Mouse (Mus musculus) right cerebral cortex, postnatal 4 days (tissue): Measurements from ENCODE around the gene Pum1.
A peak's percentile ranks its signal among the peaks of the same experiment; 100 is the strongest.
"Not testable (repeated sequence)": the region's sequence is repeated elsewhere in the genome, so short reads cannot be mapped to it uniquely, and the experiment has no call there.

Experiments used
- DNase-seq: peaks from one replicate; pipeline ENCODE4 v3.0.0-alpha.2; 2022

The Pum1 gene

GRCm38 (mm10) chr4:130662979-130663725, at the start of gene Pum1:
Pum1 (plus strand) TSS chr4:130663321.
- DNase-seq: peak; percentile 91

GRCm38 (mm10) chr4:130629391-130629790, 33.7 kb upstream of the Pum1 start:
- peak; percentile 4 for DNase-seq

GRCm38 (mm10) chr4:130630232-130630847, 32.8 kb upstream of the Pum1 start:
- DNase-seq: no peak

GRCm38 (mm10) chr4:130635076-130635475, 28.0 kb upstream of the Pum1 start:
- not testable (repeated sequence) for DNase-seq

- no peak for DNase-seq
Observed at GRCm38 (mm10) chr4:130636761-130637160, 26.4 kb upstream of the Pum1 start.

- no peak for DNase-seq
Observed at GRCm38 (mm10) chr4:130637488-130638422, 25.4 kb upstream of the Pum1 start.

GRCm38 (mm10) chr4:130640031-130640717, 22.9 kb upstream of the Pum1 start:
- DNase-seq: no peak

- no peak for DNase-seq
Observed at GRCm38 (mm10) chr4:130642468-130642867, 20.7 kb upstream of the Pum1 start.

- DNase-seq: no peak
Observed at GRCm38 (mm10) chr4:130645426-130645825, 17.7 kb upstream of the Pum1 start.

GRCm38 (mm10) chr4:130651286-130651685, 11.8 kb upstream of the Pum1 start:
- no peak for DNase-seq

- DNase-seq: no peak
Observed at GRCm38 (mm10) chr4:130652546-130652945, 10.6 kb upstream of the Pum1 start.

GRCm38 (mm10) chr4:130657820-130658565, 5.1 kb upstream of the Pum1 start:
- no peak for DNase-seq

GRCm38 (mm10) chr4:130659470-130659869, 3.7 kb upstream of the Pum1 start:
- no peak for DNase-seq

GRCm38 (mm10) chr4:130660106-130660505, 3.0 kb upstream of the Pum1 start:
- no peak for DNase-seq

GRCm38 (mm10) chr4:130661151-130661550, 2.0 kb upstream of the Pum1 start:
- no peak for DNase-seq

GRCm38 (mm10) chr4:130662305-130662704, 816 bp upstream of the Pum1 start:
- not testable (repeated sequence) for DNase-seq

- peak; percentile 40 for DNase-seq
Observed at GRCm38 (mm10) chr4:130663810-130664401, 785 bp downstream of the Pum1 start.

GRCm38 (mm10) chr4:130664414-130665029, 1.4 kb downstream of the Pum1 start:
- DNase-seq: no peak

- no peak for DNase-seq
Observed at GRCm38 (mm10) chr4:130665176-130665575, 2.1 kb downstream of the Pum1 start.

- no peak for DNase-seq
Observed at GRCm38 (mm10) chr4:130667686-130668085, 4.6 kb downstream of the Pum1 start.

- DNase-seq: no peak
Observed at GRCm38 (mm10) chr4:130668541-130668940, 5.4 kb downstream of the Pum1 start.
